Mouse (Mus musculus): ENCODE data around the gene Cd47. TPM values are rescaled to one million over a fixed set of nuclear protein-coding genes. Genes with fewer than 3 reads are reported as not detected.
"Not testable (repeated sequence)": the region's sequence is repeated elsewhere in the genome, so short reads cannot be mapped to it uniquely, and the experiment has no call there.

The Cd47 gene
- total RNA-seq, 2 experiments from 2014 or later, result 23.3 to 28.9 TPM

DNA sequence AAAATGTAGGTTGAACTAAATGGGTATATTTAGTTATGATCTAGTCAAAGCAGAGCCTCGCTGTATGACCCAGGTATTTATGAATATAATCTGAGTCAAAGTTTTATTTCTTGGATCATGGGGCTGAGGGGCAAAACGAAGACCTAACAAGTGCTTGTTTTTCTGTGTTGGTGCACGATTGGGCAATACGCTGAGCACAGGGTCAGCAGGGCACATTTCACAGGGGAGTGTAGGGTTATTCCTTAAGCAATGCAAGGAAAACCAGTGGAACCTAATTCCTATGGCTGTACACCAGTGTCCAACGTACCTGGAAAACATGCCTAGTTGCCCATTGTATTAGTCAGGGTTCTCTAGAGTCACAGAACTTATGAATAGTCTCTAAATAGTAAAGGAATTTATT lies 12.6 kb upstream of the Cd47 start:
- DNase-seq, result no peak

DNA sequence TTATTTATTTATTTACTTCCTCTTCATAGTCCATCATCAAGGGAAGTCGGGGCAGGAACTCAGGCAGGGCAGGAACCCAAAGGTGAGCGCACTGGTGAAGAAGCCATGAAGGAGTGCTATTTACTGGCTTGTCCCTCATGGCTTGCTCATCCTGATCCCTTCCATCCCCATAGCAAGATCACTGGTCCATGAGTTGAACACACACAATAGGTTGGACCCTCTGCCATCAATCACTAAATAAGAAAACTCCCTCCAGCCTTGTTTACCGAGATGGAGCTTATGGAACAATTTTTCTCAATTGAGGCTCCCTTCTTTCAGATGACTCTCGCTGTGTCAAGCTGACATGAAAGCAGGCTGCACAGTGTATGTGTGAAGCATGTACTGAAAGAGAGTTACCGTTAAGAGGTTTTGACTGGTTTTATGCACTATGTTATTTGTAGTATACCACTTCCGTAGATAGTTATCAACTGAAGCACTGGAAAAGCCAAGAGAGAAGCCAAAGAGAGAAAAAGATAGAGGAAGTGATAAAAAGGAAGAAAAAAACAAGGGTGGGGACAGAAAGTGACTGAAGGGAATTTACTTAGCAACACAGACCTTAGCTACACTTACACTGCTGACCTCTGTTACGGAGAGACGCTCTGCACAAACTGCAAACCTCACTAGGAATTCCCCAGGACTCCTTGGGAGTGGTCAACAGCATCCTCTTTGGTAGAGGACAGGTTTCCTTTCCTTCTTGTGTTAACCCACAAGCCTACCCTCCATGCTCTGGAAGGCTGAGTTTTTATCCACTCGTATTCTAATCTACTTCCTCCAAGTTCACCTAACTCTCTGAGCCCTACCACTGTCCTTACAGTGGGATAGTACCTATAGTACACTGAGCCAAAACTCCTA lies 9.5 kb upstream of the Cd47 start:
- no peak for DNase-seq

DNA sequence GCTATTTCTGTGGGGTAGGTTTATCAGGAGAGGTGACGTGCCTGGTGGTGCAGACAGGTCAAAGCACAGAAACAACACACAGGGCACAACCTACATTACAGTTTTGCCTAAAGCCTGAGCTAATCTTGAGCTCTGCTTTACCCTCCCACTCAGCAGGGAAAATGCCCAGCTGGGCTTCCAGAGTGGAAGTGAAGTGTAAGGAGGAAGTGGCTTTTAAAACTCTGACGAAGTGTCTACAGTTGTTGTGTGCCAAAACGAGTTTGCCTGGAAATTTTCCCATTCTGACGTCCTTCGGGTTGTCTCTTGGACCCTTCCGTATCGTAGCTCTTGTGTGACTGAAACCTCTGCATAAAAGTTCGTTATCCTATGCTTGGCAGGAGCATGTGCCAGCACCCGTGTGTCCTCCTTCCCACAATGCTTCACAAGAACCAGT lies 7.9 kb upstream of the Cd47 start:
- DNase-seq, result no peak

DNA sequence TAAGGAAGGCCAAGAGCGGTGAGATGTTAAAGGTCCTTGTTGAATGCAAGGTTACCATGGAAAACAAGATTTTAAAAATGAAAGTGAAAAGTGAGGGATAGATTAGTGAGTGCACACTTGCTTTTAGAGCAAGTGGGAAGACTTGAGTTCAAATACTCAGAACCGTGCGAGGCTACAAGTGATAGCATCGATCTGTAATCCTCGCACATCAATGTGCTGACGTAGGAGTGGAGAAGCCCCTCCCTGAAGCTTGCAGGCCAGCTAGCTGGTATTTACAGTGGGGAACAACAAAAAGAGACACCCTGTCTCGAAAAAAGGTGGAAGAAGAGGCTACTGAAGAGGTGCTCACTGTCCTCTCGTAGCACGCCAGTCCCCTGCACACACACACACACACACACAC lies 6.7 kb upstream of the Cd47 start:
- DNase-seq, result no peak

DNA sequence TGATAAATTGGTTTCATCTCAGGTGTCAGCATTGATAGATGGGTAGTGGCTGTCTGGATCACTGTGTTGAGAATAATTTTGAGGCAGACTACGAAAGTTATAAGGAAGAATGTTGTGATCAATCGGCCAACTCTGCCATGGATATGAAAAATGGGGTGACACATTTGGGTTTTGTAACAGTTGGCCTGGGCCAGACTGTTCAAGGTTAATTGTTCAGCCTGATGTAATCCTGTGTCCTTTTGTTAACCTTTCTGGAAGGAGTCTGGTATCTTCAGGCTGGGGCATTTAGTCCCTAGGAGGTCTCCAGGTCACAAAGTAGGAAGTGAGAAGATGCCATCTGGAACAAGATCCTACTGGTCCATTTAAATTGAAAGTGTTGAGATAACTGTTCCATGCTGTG lies 4.1 kb upstream of the Cd47 start:
- no peak for DNase-seq

DNA sequence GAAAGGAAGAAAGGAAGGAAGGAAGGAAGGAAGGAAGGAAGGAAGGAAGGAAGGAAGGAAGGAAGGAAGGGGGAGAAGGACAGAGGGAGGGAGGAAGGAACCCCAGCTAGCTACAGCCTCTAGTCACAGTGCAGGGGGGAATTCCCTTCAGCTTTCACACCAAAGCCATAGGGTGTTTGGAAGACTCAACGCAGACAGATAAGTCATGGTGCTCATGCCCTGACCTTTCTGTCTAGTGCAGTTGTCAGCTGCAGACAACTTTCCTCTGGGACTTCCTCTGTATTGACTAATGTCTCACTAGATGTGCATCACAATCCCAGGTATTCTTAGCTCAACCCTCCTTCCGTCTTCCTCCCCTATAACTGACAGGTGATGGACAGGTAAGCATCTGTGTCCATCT lies 3.4 kb upstream of the Cd47 start:
- DNase-seq, result no peak

DNA sequence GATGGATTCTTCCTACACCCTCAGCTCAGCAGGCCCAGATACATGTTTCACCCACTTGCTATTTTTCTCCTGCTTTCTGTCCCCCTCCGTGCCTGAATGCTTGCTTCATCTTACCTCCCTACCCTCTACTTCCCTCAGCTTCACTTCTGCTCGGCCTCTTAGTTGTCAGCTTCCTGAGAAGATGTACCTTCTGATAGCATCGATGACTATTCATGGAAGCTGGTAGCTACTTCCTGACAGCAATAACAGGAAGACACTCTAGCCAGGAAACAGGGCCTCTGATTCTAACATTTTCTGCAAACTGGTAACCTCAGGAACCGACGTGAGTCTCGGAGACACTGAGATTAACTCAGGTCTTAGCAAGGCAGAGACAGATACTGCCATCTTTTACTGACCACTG lies 1.5 kb upstream of the Cd47 start:
- no peak for DNase-seq

DNA sequence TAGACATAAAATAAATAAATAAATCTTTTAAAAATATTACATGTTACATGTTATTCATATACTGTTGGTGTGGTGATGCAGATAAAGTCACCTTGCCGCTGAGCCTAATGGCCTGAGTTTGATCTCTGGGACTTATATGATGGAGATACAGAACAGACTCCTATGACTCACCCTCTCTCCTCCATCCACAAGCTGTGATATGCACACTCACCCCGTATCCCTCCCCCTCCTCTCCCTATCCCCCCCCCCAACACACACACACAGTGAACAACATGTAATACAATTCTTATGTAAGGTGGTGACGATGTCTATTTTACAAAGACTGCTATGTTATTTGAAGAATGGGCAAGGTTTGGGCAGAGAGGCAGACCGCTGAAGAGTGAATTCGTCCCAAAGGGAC lies 663 bp downstream of the Cd47 start:
- DNase-seq, result no peak

DNA sequence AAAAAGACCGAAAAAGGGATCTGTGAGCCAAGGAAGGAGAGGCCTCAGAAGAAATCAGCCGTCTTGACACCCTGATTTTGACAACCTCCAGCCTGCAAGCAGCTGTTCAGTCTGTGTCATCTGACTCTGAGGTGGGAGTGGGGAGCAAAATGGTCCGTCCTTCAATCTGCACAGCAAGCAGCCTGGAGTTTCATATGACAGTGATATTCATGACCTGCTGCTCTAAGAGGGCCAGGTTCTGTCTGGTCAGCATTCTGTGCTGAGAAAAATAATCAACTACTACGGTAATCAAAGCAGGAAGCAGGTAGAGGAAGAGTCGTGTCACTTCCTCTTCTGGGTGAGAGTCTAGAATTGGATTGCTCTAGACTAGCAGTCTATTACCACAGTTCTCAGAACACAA lies 1.1 kb downstream of the Cd47 start:
- no peak for DNase-seq

DNA sequence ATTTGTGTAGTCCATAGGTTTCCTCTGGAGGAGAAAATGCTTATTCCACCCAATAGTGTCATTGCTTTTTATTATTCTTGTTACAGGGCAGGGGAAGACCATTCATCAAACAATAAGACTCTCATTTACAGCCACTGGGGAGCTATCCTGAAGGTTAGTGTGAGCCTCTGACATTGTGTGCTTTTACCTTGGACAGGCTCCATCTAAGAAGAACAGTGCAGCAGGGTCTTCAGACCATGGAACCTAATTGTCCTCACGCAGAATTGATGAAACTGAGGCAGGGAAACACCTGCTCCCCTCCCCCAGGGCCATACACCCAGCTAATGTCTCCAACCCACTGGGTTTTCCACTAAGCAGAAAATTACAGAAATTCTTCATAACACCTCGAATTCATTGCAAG lies 2.7 kb downstream of the Cd47 start:
- DNase-seq, result no peak

DNA sequence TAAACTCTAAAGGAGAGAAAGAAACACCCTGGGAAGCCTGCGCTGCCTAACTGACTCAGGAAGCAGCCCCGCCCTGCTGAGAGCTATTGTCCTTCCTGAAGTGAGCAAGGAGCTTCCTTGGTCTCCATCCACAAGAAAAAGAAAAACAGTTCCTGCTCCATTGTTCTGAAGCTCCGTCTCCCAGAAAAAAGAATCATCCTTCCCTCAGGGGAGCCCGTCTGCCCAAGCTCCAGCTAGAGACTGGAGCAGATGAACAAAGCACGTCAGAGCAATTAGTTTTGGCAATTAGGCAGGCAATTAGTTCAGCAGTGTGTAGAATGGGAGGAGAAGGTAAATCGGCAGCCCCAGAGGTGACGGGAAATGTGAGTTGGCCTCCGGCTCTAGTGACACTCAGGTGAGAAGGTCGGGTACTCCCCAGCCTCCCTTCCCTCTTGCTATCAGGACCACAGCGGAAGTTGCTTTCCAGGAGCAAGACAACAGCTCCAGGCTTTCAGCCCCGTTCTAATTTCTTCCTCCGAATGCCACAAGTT lies 3.7 kb downstream of the Cd47 start:
- DNase-seq, result no peak

DNA sequence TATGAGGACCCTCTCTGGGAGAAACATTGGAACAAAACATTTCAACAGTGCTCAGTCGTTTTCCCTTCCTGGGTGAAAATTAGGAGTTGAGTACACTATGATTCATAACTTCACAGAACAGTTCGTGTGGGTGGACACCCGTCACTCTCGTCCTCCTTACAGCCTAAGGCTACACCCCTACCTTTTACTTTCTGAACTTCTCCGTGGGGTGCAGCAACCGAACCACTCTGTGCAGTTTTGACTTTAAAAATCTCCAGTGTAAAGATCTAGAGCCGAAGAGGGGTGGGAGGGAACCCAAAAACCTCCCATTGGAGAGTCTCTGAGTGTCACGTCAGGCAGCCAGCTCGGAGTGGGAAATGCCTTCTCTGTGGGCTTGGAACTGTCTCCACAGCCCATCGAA lies 6.6 kb downstream of the Cd47 start:
- no peak for DNase-seq

DNA sequence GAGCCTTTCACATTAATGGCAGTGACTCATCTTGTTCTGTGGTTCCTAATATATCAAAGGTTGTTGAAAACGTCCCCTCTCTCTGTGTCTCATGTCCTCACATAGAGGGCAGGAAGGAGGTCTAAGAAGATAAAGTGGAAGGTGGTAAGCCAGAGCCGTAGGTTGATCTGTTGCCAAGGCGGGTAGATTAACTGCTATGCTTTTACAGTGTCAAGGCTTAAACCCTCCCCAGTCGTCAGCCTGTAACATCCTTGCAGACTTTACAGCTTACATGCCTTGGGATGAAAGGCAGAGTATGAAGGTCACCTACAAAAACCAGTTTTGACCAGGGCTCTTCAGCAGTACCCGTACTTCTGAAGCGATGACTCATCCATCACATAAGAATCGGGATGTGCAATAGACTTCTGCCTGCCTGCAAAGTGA lies 7.1 kb downstream of the Cd47 start:
- DNase-seq, result no peak

DNA sequence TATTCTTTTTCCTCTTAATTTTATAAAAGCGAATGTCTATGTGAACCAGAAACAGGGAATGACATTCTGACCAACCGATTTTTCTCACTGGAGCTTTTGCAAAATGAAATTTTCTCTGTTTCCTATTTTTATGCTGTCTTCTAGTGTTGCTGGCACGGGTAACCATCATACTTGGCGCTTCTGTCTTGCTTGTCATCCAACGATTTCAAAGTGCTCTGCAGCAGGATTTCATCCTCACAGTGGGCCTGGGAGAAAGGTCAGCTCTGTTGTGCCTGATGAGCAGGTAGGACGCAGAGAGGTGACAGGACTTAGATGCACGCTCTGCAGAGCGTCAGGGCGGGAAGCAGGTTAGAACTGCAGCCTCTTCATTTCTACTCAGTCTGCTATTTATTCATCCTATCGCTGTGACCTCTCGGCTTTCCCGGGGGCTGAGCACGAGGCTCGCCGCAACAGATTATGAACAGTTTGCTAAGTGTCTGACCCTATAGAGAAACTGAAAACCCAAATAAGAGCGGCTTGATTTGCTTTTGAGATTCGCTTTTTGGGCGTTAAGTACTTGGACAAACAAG lies 7.6 kb downstream of the Cd47 start:
- DNase-seq, result no peak

DNA sequence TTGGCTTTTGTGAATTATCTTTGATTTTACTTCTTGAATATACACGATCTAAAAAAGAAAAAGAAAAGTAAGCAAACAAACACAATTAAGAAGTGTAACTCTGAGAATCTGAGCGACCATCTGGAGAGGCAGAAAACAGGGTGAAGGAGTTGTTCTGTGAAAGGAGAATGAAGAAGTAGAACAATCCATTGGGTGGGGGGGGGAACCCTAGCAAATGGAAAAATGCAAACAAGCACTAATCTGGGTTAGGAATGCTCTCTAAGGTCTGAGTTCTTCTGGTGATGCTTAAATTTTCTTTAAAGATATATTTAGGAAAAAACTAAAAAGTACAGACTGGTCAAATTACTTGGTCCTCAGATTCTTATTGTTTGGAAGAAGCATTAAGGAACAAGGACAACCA lies 11.6 kb downstream of the Cd47 start:
- DNase-seq, result no peak

DNA sequence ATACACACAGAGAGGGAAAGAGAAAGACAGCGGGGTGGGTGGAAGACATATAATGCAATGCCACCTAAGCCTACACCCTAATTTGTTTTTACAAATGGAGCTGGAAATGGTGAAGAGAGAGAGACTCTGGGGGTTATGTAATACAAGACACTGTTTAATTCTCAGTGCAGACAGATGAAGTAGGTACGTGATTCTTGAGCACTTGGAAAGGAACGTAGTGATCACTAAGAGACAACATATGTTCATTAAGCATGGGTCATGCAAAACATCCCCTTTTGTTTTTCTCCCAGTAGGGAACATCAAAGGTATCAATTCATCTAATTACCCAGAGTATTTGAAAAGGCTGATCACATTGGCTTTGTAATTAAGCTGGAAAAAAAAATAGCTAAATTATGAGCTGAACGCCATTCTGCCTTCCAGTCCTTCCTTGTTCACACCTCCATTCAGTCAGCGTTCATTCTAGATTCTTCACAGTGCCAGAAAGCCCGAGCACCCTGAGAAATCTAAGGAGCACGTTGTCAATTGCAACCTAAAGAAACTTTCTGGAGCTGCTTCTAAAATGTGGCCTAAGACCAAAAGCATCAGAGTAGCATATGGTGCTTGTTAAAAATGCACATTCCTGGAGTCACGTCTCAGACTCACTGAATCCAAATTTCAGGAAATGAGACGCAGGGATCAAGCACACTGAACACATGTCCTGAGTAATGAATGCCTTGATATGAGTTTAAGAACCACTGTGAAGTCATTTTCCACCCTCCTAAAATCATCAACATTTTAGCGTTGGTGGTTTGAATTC lies 12.7 kb downstream of the Cd47 start:
- no peak for DNase-seq

DNA sequence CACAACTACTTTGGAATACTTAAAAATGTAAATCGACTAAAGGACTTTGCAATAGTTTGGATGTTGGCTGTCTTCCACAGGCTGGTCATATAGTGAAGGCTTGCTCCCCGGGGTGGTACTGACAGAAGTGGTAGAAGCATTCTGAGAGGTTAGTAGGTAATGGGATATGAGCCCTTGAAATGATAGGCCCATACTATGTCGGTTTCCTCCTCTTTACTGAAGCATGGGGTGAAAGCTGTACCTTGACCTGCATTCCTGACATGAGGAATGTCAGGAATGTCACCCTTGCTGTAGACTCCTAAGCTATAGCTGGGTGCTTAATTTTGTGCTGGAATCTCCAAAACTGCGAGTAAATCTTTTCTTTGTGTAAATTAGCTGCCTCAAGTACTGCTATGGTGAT lies 14.1 kb downstream of the Cd47 start:
- no peak for DNase-seq

DNA sequence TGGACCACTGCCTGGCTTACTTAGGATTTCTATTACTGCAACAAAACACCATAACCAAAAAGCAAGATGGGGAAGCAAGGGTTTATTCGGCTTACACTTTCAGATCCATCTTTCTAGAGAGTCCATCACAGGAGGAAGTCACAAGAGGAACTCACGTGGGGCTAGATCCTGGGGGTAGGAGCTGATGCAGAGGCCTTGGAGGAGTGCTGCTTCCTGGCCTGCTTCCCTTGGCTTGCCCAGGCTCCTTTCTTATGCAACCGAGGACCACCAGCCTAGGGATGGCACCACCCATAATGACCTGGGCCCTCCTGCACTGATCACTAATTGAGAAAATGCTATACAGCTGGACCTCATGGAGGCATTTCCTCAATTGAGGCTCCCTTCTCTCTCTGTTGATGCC lies 16.6 kb downstream of the Cd47 start:
- DNase-seq, result no peak

DNA sequence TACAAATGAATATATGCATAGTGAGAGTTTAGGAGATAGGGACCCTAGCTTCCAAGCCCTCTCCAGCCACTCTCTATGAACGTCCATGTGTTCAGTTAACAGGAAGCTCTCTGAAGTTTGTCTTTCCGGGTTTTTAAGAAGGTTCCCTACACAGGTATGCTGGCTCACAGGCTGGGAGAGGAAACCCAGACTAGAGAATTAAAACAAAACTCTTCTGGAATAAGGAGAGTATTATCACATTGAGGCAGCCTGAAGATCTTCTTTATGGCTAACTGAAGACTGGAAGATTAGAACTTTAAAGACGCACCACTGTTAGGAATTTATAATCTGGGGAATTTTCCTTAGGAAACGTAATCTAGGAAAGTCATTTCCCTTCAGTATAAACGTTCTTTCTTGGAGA lies 17.8 kb downstream of the Cd47 start:
- no peak for DNase-seq

DNA sequence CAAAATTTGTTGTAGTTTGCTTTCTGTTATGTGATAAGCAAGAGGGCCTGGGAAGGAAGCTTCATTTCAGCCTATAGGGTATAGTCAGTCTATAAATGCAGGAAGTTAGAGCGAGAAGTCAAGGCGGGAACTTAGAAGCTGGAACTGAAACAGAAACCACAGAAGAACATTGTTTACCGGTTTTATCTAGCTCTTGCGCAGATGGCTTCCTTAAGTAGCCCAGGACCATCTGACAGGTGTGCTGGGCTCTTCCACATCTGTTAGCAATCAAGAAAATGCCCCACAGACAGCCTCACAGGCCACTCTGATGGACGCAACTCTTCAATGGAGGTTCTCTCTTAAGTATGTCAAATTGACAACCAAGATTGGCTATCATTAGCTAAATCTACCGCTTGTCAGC lies 18.3 kb downstream of the Cd47 start:
- DNase-seq, result no peak

DNA sequence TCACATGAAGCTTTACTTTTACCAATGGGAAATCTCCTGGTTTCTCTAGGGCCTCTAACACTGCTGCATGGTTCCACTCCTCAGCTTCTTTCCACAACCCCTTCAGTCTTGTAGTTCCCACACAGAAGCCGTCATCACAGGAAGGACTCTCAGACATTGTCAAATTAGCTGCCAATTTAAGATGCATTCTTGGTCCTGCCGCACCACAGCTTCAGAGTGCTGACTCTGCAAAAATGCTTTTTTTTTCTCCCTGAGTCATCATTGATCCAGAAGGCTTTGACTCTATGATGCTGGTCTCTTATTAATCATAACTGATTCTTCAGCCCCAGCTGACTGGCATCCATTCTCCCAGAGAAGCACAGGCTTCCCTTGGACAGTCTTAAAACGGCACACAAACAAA lies 19.2 kb downstream of the Cd47 start:
- DNase-seq, result no peak

DNA sequence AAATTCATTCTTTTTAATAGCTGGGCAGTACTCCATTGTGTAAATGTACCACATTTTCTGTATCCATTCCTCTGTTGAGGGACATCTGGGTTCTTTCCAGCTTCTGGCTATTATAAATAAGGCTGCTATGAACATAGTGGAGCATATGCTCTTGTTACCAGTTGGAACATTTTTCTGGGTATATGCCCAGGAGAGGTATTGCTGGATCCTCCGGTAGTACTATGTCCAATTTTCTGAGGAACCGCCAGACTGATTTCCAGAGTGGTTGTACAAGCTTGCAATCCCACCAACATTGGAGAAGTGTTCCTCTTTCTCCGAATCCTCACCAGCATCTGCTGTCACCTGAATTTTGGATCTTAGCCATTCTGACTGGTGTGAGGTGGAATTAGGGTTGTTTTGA lies 30.6 kb downstream of the Cd47 start:
- DNase-seq, result not testable (repeated sequence)

DNA sequence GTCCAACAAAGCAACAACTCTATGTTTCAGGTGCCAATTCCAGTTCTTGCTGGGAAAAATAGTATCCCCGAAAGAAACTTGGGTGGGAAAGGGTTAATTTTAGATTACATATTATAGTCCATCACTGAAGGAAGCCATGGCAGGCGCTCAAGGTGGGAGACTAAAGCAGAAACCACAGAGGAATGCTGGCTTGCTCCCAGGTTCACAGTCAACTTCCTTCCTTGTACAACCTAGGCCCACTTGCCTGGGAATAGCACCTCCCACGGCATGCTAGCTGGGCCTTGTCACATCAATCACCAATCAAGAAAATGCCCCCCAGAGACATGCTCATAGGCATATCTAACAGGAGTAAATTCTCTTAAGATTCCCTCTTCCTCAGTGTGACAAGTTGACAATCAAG lies 32.0 kb downstream of the Cd47 start:
- no peak for DNase-seq

All from gastrocnemius, postnatal 25 days (tissue).